Mouse (Mus musculus): ENCODE data around the gene Tmem91.

Gene Tmem91

DNA sequence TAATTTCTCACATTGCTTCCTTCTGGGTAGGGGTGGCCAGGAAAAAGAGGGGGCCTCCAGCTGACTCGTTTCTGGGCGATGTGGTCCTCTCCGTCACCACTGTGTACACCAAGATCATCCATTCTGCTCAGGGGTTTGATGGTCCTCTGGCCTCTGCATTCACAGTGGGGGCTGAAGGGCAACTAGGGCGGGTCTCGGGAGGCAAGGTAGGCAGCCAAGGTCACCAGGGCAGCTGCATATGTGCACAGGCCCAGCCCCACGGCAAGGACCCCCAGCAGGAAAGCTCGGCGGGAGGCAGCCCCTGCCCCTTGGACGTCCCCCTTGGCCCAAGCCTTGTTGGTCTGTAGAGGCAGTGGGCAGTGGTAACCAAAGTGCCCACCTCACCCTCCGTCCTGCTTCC lies 5.8 kb downstream of the Tmem91 start:
- DNase-seq = no peak

DNA sequence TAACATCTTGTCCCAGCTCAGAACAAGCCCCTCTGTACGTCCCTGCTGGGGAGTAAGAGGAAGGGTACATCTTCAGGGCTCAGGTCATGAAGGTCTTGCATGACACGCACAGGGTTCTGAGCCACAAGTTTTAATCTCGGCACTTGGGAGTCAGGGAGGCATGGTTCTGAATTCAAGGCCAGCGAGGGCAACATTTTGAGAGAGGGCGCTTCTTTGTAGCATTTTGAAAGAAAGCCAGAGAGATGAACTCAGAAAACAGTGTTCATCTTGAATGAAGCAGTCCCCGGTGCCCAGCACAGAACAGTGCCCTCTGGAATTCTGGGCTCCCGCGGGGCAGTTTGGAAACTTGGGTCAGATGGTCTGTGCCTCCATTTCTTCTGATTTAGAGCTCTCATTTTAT lies 8.6 kb downstream of the Tmem91 start:
- no peak for DNase-seq

DNA sequence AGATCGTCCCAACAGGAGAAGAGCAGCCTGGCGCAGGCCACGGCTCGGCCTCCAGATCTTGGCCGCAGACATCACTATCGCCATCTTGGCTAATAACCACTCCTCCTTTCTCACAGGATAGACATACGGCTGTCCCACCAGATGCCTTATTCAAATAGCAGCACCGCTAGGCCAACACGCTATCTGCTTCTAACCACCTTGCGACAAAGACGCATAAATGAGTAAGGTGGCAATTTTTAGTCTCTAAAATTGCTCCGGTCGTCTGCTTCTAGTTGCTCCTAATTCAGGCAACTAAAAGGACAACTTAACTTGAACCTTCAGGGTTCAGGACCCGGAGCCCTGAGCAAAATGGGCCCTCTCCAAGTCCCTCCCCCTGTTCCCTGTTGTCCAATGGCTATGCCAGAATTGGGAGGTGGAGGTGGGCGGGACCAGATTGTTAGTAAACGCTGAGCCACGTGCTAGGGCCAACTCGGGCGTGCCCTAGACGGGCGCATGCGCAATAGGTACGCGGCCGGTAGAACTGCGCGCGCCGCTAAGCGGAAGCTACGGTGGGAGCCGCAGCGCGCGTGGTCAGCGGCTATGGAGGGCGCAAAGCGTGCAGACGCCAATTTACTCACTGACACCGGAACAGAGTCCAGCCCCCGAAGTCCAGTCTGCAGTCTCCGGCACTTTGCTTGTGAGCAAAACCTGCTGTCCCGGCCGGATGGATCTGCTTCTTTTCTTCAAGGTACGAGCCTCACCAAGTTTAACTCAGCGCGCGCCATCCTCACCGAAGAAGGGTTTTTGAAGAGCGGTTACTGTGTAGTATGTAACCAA lies 16.1 kb downstream of the Tmem91 start, which contains the start of the genes Bckdha and Exosc5:
Gene Bckdha (minus strand): TSS at position 325 of the 816 bp plus-strand sequence.
Gene Exosc5 (plus strand): TSS at position 508 of the 816 bp plus-strand sequence.
- peak; percentile 99 to 100 for DNase-seq

DNA sequence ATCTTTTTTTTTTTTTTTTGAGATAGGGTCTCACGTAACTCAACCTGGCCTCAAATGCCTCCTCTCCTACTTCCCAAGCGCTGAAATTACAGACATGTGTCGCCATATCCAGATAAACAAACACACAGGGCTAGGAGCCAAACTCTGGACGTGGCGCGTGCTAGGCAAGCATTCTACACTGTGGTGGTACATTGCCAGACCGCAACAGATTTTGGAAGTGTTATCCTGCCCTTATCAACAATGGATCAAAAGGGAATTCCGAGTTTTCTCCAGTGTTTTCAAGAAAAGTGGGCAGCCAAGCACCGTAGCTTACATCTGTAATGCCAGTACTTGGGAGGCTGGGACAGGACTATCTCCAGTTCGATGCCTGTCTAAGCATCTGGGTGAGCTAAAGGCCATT lies 17.2 kb downstream of the Tmem91 start:
- no peak for DNase-seq

DNA sequence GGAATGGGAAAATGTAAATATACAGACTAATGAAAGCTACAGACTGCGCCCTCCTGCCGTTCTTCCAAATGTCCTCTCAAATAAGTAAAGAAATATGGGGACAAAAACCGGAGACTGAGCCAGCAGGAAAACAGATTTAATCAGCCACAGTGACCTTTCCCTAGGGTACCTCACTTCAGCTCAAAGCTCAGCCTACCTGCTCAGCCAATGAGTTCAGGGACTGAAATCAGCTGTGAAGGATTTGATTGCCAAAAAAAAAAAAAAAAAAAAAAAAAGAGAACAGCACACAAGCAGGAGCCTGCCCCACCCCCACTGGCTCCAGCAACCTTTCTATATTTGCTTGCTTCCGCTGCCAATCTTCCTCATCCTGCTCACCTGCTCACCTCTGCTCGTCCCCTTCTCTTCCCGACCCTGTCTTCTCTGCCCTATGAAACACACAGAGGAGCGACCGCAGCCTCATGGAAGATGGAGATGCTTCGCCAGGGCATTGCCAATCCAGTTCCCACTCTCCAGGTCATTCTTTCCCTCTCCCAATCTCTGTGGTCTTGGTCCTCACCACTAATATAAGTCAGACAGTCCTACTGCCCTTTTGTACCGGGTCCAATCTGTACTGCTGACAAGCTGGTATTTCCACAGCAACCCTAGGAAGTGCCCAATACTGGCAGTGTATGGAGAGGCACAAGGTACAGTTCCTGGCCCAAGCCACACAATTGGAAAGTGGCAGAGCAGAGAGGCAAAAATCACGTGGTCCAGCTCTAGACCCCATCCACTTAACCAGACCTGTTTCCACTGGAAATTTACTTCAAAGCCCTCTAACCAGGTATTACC lies 19.2 kb downstream of the Tmem91 start:
- peak; percentile 69 to 72 for DNase-seq

DNA sequence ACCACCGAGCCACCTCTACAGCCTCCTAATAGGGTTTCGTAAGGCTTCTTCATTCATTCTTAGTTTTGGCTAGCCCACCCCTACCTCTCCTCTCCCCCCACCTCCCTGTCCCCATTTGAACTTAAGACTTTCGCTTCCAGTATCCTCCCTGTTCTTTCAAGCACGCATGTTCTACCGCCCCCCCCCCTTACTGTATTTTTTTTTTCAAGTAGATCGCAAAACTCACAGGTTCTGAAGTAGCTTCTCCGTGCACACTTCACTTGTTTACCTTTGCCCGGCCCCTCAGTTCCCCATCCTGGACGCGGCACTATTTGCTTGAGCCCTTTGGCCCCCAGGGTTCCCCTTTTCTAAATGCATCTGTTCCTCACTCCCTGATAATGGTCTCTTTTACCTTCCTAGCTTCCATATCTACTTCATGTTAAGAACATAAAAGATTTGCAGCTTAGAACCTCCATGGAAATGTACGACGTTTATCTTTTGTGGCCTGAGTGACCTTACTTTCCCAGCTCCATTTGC lies 22.7 kb downstream of the Tmem91 start:
- DNase-seq = no peak

DNA sequence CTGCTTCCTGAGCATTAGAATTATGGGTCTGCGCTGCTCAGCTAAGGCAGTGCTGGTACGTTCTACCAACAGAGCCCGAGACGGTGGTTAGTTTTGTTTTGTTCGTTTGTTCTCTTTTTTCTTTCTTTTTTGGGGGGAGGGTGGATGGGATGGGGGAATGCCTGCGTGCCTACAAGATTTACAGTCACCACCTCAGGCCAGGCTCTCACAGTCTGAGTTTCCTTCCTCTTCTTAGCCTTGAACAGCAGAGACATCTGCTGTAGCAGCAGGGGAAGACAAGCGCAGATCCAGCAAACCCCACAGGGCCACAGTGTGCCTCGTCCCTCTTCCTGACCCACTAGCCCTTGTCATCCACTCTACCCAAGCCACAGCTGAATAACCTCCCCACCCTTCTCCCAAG lies 23.7 kb downstream of the Tmem91 start:
- no peak for DNase-seq

DNA sequence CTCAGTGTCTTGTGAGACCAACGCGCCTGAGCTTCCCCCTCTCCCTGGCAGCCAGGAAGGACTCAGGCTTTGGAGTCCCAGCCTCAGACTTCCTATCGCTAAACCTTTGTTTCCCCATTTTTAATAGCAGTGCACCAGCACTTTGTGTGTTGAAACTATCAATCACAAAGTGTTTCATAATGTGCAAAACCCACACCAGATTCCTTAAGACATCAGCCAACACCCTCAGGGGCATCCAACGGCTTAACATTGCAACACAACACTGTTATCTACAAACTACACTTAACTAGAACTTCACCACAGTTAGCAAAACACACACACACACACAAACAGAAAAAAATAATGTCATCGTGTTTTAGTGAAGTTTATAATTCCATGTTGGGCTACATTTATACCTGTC lies 25.1 kb downstream of the Tmem91 start:
- no peak for DNase-seq

DNA sequence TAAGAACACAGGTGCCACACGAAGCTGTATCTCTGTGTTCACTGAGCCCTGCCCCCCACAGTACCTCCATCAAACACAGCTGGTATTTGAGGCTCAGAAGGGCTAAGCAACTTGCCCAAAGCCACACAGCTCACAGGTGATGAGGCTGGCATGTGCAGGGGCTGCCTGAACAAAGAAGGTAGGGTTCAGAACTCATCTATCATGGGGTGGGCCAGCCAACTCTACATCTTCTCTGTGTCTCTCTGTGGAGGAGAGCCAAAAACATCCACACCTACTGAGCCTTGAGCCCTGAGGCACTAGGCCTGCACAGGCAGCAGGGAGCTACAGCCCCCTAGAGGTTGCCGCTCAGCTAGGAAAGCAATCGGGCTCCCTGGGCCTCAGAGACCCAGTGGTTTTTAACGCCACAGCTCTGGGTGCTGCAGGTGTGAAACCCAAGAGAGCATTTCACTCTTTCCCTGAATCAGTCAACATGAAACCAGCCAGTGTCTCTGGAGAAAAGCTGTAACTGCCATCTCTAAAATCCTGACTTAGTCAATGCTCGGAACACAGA lies 27.3 kb downstream of the Tmem91 start:
- no peak for DNase-seq

DNA sequence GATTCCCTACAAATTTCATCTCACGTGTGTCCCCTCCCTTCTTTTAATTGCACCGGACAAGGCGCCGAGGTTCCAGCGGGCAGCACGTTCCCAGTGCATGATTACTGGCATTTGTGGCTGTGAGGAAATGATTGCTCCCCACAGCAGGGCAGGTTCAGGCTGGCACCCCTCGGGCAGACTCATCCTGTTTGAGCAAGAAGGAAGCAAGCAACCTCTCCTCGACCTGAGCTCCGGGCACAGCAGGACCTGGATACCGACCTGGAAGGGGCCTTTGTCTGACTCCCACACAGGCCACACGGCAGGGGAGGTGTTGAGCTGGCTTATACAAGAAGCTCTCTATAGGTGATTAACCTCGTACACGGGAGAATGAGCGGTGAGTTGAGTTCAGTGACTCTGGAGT lies 29.9 kb downstream of the Tmem91 start:
- DNase-seq = no peak

DNA sequence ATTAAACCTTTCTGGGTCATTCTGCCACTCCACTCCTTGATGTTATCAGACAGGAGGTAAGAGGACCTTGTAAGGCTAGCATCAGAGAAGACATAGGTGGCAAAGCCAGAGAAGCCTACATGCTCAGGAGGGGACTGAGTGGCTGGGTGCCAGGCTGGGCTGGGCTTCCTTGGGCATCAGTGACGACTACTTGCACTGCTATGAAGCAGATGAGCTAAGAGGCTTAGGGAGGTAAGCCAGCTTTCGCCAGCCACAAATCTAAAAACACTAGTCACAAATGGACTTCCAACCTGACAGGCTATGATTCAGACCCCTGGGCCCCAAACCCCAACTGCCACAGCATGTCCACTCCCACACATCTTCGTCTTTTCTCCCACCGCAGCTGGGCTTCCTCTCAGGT lies 30.3 kb downstream of the Tmem91 start:
- no peak for DNase-seq

DNA sequence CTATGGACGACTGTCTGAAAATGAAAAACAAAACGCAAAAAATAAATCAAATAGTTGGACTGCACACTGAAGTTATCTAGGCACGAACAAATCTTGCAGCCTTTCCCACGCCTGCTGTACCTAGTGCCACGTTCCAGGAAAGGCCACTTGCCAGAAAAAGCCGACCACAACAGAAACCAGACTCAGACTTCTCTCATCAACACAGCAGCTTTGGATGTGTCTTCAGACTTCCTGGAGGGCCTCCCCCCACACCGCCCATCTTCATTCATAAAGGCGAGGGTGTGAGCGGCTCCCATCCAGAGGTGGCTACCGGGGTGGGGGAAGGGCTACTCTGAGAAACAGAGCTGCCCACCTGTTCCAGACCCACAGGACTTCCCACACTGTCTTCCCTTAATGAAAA lies 30.8 kb downstream of the Tmem91 start:
- no peak for DNase-seq

DNA sequence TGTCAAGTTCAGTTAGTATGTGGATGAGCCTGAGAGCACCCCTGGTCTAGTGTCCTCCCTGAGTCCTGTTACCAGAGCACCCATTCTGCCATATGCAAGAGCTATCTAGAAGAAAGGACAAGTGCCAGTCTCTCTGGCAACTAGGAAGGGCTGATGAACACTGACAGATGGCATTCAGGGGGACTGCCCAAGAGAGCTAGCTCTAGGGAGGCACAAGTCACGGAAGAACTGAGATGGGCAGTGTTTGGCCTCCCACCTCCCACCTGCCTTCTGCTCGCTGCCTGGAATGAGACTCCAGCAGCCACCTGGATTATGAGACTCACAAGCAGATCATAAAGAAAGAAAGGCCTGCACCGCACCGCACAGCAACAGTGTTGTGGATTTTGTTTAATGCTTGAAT lies 35.2 kb downstream of the Tmem91 start:
- DNase-seq = peak; percentile 62 to 66

DNA sequence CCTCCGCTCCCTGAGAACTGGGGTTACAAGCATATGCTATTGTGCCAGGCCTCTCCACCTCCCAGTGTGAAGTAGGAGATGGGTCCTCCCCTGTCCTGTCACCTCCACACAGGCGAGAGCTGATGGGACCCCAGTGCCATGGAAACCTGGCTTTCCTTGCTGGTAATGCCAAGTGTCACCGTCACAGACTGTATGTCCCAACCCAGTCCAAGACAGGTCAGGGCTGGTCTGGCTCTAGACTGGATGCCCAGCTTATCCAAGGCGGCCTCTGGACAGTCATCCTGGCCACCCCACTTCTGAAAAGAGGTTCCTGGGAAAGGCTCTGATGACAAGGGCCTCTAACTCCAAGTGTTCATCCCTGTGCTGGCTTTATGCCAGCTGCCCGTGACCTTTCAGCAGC lies 37.9 kb downstream of the Tmem91 start:
- DNase-seq = no peak

DNA sequence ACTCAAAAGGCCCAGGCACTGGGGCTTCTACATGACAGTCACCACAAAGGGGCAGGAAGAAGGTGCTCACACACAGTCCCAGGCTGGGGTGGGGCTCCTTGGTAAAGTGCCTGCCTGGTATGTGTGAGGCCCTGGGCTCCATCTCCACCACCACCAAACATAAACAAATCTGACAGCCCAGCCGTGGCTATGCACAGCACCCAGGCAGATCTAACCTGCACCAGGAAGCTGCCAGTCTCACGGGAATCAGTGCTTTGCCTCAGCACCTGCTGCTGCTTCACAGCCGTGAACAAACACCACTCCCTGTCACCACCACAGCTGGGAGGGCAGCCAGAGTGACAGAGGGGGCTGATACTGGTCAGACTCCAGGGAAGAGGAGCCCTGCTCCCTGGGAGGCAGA lies 38.6 kb downstream of the Tmem91 start:
- DNase-seq = no peak

DNA sequence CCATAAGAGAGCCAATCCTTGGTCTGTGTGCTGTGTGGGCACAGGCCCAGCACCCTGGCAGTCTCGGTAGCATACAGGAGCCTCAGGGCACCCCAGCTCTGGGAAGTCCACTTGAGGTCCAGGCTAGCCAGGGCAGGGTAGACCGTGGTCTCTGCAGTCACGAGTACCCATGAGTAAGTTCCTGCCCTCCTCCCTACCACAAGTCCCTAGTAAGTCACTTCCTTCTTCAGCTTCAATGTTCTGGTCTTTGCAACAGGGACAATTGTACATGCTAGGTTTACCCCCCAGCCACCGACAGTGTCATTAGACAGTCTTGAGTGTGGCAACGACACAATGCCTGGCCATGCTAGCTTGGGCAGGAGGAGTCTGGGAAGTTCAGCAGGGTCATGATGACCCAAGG lies 42.3 kb downstream of the Tmem91 start:
- DNase-seq = no peak

DNA sequence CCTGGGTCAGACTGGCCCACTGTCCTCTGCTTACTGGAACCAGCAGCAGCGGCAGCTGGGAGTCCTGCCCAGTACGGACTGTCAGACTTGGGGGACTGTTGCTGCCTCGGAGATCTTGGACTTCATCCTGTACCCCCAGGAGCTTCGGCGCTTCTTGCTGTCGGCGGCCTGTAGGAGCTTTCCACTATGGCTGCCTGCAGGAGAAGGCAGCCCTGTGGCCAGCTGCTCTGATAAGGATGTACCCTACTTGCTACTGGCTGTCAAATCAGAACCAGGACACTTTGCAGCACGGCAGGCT lies 46.7 kb downstream of the Tmem91 start:
- no peak for DNase-seq

DNA sequence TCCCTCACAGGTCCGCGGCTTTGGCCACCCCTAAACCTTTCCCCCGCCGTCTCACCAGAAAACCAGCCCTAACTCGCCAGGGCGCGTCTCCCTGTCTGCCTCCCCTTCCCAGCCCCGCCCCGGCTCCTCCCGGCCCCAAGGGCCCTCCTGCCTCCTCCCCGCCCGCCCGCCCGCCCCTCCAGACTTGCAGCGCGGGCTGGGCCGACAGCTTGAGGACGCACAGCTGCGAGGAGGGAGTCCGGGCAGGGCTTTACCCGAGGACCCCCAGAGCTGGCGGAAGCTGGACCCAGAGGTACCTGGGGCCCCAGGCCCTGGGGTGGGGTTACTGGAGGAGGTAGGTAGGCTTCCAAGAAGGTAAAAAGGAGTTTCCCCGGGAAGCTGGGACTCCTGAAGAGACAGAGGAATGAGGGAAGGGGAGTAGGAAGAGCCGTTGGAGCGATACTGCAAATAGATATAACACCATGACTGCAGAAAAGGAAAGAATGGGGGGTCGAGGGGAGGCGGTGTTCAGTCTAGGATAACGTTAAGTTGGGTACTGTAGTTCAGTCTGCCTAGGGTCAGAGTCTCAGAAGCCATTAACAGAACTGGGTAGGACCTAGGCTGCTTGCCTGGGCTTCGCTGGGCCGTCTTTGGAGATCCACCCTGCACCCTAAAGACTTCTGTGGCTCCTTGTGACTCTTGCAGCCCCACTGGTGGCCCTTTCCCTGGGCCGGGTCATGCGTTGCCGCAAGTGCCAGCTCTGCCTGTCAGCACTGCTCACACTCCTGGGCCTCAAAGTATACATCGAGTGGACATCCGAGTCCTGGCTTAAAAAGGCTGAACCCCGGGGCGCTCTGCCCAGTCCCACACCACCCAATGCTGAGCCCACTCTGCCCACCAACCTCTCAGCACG lies 47.3 kb downstream of the Tmem91 start:
- DNase-seq = no peak

DNA sequence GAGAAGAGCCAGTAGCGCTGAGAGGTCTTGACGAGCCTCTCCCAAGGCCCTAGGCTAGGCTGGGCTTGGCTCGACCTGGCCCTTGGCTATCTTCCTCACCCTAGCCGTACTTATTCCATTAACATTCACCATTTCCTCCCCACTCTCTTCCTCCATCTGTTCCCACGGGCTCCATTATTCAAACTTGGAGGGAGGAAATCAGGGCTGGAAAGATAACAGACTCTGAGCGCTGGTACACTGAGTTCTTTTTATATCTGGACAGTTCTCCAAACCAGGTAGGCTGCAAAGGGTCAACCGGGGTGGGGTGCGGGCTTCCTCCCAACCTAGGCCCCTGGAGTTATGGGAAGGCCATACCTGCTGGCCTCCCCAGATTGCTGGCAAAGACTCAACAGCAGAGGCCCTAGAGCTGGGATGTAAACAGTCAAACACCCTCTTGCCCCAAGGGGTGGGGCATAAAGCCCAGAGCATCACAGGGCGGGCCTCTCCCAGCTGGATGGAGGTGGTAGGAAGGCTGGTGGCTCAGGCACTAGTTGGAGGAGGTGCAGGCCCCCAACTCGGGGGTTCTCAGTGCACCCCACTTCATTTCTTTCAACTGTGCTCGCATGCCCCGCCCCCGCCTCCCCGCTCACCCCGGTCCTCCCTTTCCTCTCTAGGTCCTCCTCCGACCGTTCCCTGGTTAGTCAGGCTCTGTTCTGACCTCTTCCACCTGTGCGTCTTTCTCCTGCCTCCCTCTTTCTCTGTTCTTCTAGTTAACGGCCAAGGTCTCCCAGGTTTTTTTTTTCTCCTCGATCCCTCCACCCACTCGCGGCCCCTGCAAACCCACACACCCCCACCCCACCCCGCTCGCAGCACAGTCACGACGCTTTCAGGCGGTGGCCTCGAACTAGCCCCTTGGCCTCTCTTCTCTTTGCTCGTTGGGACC lies 48.2 kb downstream of the Tmem91 start, which contains the start of gene B3gnt8:
Gene B3gnt8 (plus strand): TSS at position 146 of the 922 bp plus-strand sequence.
- peak in 1 of 2 experiments; percentile 52 for DNase-seq

DNA sequence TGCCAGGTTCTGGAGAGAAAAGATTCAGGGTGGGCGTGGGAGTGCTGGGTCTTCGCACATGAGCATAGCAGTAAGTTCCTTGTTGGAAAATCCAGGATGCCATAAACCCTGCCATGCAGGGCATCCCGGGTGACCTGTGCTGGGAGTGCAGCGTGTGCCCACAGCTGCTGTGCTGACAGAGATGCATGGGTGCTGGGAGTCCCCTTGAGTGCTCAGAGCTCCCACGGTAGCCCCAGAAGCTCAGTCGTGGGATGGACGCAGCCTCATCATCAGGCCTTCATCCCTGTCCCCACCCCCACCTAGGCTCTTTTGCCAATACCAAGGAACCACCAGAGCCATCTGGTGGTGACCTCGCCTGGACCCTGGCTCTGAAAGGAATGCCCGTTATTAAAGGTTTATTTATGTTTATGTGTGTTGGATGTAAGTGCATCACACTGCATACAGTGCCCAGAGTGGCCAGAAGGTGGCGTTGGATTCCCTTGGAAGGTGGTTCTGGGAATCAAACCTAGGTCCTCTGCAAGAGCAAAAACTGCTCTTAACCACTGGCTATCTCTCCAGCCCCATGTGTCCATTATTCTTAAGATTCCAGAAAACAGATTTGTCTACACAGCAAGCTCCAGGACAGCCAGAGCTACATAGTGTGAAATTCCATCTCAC lies 49.2 kb downstream of the Tmem91 start:
- peak; percentile 54 to 59 for DNase-seq

DNA sequence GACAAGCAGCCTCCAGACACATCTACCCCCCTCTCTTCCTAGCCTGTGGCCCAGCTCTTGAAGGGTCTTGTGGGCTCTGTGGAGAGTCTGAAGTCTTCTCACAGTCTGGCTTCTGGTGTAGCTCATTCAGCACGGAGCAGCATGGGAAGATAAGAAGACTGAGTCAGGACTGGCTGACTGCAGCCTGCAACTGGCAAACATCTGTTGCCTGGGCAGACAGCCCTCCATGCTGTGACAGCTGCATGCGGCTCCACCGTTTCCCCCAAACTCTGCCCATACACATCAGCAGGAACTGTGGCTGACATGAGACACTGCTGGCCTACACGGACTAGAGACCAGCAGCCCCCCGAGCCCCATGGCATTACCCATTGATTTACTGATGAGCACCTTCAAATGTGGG lies 50.1 kb downstream of the Tmem91 start:
- no peak for DNase-seq
